Mouse (Mus musculus): ENCODE results near the gene Gm21954. TPM values are rescaled to one million over a fixed set of nuclear protein-coding genes. Genes with fewer than 3 reads are reported as not detected.

Gene Gm21954
- not detected in 2 replicates for polyA plus RNA-seq (2015; fragmentation: Nextera tagmentation; extraction: Ambion mirVana)

GRCm38 (mm10) chr3:55472110-55472509 is at the start of gene Gm21954:
Gene Gm21954 (minus strand): TSS chr3:55472210.

Other genes starting within 250 kb of the Gm21954 start
- gene Dclk1, start 229.8 kb downstream of the Gm21954 start, polyA plus RNA-seq (2015; fragmentation: Nextera tagmentation; extraction: Ambion mirVana) = 173 and 193 TPM in 2 replicates

Data from neural tube, postnatal 0 days (tissue).